Mouse (Mus musculus) gastrocnemius, postnatal 25 days (tissue): Measurements from ENCODE around the gene Hp1bp3. TPM values are rescaled to one million over a fixed set of nuclear protein-coding genes. Genes with fewer than 3 reads are reported as not detected.

Source experiments
- DNase-seq: peaks from one replicate; pipeline ENCODE4 v3.0.0; 2022
- long read RNA-seq, 2 experiments: library from polyadenylated mRNA; stranded (forward); transcript quantifications; one replicate each; pipeline ENCODE4 v2.0.0; 2021
- total RNA-seq, 2 experiments: library from RNA; stranded (reverse); gene quantifications; 1 replicate in 1 of 2; 2 replicates in 1 of 2; pipeline ENCODE4 v1.2.3; 2021

Hp1bp3 gene
- 10 to 100 TPM; 45.5 to 53.0 TPM for total RNA-seq
- long read RNA-seq, experiment 1, partial matches to known transcripts, result 11 of 18 reads
- long read RNA-seq, experiment 1, other reads (novel, unspliced or antisense), result 5 of 18 reads
- long read RNA-seq, experiment 2, transcript Hp1bp3-202 (12 exons, 3,113 nt), result major isoform, 6 of 28 reads
- long read RNA-seq, experiment 2, transcript Hp1bp3-201 (13 exons, 3,311 nt), result major isoform, 6 of 28 reads
- long read RNA-seq, experiment 2, partial matches to known transcripts, result 9 of 28 reads
- long read RNA-seq, experiment 2, other reads (novel, unspliced or antisense), result 7 of 28 reads

- peak; percentile 65 for DNase-seq
These were observed at the start of gene Hp1bp3 for GRCm38 (mm10) chr4:138216200-138216890. Gene Hp1bp3 (plus strand): TSS chr4:138216296.

- DNase-seq, result no peak
These were observed 49.6 kb upstream of the Hp1bp3 start for GRCm38 (mm10) chr4:138166519-138166918.

- DNase-seq, result no peak
These were observed 47.9 kb upstream of the Hp1bp3 start for GRCm38 (mm10) chr4:138168162-138168561.

- DNase-seq, result no peak
These were observed 46.7 kb upstream of the Hp1bp3 start for GRCm38 (mm10) chr4:138169420-138169819.

DNA sequence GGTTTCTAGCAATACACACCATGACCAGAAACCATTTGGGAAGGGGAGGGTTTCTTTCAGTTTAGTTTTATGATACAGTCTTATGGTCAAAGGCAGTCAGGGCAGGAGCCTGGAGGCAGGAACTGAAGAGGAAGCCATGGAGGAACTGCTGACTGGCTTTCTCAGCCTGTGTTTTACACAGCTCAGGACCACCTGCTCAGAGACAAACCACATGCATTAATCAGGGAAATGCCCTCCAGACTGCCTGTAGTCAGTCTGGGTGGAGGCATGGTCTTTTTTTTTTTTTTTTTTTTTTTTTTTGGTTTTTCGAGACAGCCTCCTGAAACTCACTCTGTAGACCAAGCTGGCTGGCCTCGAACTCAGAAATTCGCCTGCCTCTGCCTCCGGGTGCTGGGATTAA lies 43.4 kb upstream of the Hp1bp3 start:
- no peak for DNase-seq

GRCm38 (mm10) chr4:138179391-138179790 lies 36.7 kb upstream of the Hp1bp3 start:
- DNase-seq, result no peak

DNA sequence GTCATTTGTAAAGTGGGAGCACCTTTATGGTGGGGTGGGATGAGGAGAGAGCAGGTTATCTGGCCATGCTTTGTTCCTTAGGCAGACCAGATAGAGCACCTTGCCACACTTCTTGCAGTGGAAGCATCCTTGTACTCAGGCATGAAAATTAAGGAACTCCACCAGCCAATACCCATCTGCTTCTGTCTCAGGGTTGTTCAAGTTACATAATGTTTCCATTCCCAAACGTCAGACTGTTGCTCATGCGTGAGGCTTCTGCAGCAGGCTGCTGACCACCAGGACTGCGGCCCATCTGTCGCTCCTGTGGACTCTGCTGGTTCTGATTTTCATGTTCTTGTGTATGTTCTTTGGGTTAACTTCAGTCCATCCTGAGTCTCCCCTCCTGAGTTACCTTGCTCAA lies 35.4 kb upstream of the Hp1bp3 start:
- no peak for DNase-seq

- no peak for DNase-seq
These were observed 32.0 kb upstream of the Hp1bp3 start for GRCm38 (mm10) chr4:138184056-138184455.

DNA sequence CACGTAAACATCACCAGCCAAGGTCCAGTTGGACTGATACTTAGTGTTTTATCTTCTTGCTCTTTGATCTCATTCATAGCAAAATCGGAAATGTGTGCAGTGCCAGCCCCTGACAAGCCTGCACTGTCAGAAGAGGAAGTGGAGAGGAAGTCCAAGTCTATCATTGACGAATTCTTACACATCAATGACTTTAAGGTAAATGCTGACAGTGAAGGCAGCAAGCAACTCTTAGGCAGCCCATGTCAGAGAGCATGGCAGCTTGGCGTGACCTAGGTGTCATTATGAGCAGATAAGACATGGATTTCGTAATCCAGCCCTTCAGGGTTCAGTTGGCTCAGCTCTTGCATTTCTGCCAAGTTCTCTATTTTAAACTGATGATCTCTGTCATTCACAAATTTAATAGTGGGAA lies 31.5 kb upstream of the Hp1bp3 start:
- DNase-seq, result no peak

- no peak for DNase-seq
These were observed 30.1 kb upstream of the Hp1bp3 start for GRCm38 (mm10) chr4:138185961-138186360.

GRCm38 (mm10) chr4:138187995-138188394 lies 28.1 kb upstream of the Hp1bp3 start:
- DNase-seq, result no peak

DNA sequence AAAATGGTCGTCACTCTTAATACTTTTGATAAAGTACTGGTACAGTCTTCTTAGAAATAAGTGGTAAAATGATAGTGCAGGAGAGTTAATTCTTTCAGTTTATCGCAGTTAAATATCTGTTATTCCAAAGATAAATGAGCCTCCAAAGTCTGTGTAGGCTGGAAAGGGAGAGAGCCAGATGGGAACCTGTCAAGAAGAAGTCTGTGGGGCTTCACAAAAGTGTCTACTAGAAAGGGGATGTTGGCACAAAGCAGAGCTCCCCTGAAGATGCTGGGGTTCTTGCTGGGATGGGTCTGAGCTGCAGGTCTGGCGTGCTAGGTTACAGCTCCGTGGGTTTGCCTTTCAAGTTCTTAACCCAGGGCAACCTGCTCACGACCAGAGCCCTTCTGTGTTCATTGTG lies 23.5 kb upstream of the Hp1bp3 start:
- no peak for DNase-seq

GRCm38 (mm10) chr4:138200769-138201168 lies 15.3 kb upstream of the Hp1bp3 start:
- no peak for DNase-seq

GRCm38 (mm10) chr4:138201696-138202095 lies 14.4 kb upstream of the Hp1bp3 start:
- no peak for DNase-seq

DNA sequence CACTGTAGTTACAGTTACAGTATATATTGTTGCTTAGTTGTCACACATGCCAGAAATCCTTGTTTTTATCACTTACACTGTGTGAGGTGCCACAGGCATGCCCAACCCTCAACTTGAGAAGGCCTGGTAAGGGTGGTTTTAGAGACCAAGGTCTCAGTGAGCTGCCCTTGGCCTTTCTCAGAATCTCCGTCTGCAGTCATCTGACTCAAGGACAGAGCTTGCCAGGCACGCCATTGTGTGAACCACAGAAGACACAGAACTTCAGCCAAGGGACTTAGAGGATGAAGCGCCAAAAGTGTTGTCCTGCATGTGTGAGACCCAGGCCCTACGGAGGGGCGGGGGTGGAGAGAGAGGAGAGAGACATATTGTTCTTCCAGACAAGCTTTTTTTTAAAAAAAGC lies 6.0 kb upstream of the Hp1bp3 start:
- no peak for DNase-seq

GRCm38 (mm10) chr4:138213861-138214260 lies 2.2 kb upstream of the Hp1bp3 start:
- DNase-seq, result no peak

DNA sequence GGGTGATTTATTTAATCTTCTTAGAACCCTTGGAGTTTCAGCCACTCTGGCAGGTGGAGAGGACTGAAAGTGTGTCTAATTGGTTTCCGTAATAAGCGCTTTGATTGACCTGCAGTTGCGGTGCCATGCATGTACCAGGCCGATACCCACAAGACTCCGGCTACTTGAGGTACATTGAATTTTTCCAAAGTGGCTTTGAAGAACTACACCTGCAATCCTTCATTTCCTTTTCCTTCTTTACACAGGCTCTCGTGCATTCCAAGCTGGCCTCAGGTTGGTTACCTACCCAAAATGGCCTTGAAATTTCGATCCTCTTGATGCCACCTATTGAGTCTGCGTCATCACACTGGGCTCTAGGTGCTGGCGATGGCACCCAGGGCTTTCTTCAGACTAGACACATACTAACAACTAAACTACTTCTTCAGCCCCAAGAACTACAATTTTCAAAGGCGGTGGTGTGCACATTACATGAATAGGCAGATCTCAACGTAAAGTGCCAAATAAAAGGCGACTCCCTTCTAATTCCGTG lies 361 bp upstream of the Hp1bp3 start:
- no peak for DNase-seq

DNA sequence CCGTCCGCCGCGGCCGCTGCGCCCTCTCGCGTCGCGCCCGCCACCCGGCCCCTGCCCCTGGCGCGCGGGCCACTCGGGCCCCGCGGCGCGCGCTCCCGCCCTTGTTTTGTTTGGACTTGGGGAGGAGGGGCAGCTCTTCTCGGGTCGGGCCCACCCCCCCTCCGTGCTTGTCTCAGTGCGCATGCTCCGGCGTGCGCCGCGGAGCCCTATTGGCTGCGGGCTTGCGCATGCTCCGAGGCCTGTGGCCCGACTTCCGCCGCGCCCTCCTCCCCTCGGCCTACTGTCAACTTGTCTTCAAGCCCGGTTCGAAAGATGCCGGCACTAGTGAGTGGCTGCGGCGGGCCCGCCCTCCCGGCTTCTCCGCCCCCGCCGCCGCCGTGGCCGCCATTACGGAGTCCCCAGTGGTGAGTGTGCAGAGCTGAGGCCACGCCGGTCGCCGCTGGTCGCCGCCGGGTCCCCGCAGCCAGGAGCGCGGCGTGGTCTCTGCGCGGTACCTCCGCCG lies 846 bp downstream of the Hp1bp3 start:
- DNase-seq, result peak; percentile 99

DNA sequence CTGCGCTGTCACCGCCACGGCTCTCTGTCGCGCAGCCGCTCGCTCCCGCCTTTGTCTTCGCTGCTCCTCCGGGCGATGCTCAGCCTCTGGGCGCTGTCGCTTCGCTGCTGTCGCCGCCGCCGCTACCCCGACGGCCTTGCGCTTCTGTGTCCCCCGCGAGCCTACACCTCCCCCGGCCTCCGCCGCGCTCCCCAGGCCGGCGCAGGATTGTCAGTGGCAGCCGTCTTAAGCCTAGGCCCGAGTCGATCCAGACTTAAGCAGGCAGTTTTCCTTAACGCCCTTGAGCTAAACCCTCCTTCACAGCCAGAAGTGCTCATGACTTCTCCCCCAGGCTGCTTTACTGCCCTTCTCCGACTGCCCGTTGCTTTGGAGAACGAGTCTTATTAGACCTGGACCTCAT lies 1.3 kb downstream of the Hp1bp3 start:
- peak; percentile 31 for DNase-seq

- DNase-seq, result no peak
These were observed 2.0 kb downstream of the Hp1bp3 start for GRCm38 (mm10) chr4:138217951-138218685.

DNA sequence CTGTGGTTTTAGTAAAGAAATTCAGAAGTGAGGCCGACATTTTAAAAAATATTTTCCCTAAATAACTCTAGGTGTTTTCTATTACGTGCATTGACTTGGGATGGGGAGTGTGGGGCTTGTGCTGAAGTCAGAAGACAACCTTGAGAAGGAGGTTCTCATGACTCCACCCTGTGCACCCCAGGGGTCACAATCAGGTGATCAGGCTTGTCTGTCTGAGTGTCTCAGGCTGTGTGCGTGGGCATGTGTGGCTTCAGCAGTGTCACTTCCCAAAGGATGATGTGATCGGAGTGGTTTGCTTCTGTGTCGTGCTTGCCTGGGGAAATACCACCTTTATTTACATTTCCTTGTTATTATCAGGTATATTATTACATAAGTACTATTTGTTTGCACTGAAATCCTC lies 3.2 kb downstream of the Hp1bp3 start:
- DNase-seq, result no peak

- no peak for DNase-seq
These were observed 4.7 kb downstream of the Hp1bp3 start for GRCm38 (mm10) chr4:138220761-138221160.

DNA sequence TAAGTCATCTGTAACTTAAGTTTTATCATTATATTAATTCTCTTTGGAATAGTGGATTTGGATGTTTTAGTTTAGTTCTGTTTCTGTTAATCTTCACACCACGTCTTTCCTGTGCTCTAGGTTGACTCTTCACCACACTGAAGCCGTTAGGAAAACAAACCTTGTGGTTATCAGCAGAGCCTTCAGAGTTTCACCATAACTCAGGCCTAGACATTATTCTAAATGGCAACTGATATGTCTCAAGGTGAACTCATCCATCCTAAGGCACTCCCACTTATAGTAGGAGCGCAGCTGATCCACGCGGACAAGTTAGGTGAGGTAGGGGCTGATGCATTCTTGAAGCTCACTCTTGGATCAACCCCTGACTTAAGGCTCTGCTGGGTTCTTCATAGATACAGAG lies 5.3 kb downstream of the Hp1bp3 start:
- no peak for DNase-seq
